Mouse (Mus musculus): ENCODE data around the gene Cers2. TPM values are rescaled to one million over a fixed set of nuclear protein-coding genes. Genes with fewer than 3 reads are reported as not detected.
A peak's percentile ranks its signal among the peaks of the same experiment; 100 is the strongest.

The Cers2 gene
- 148 and 155 TPM in 2 replicates for polyA plus RNA-seq (2015; fragmentation: Nextera tagmentation; extraction: Ambion mirVana)

DNA sequence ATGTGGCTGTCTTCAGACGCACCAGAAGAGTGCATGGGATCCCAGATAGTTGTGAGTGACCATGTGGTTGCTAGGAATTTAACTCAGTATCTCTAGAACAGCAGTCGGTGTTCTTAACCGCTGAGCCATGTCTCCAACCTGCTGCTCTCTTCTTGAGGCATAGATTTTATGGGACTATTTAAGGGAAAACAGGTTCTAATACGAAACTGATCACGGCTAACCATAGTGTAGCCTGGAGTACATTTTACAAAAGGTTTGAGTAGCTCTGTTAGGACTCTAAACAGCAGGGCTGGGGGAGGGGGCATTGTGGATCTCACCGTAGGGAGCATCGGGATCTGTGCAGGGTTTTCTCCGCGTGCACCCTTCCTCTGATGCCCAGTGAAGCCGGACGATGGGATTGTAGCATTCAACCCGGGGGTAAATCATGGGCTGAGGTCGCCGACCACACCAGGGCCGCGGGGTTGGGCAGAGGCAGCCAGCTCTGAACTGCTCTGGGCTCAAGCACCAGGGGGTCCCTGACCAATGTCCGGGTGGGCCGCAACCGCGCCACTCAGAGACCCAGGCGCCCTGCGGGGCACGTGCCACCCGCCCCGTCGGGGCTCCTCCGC is at the start of gene Cers2:
Gene Cers2, plus strand, starts transcription at position 306 of the 608 bp plus-strand sequence.
- H3K4me1 ChIP-seq (ENCODE audit: control insufficient read depth, insufficient read depth, low read length): peaks cover 27% of the 10 kb centered on the region
- H3K9ac ChIP-seq (ENCODE audit: low read length): peak within 1 kb of the TSS; percentile 98
- 6% methylated on average over 27 of the region's 27 CpGs for WGBS
- H3K4me3 ChIP-seq (replicated peaks; ENCODE audit: low read length): peak within 1 kb of the TSS; percentile 81
- H3K27ac ChIP-seq (ENCODE audit: low read length): peak within 1 kb of the TSS; percentile 92
- H3K27me3 ChIP-seq (ENCODE audit: control insufficient read depth, insufficient read depth, low read length): no peaks in the 10 kb centered on the region
- no peak; the same call in 1 of the 2 replicates for ATAC-seq (ENCODE audit: insufficient read depth, low FRiP score)
- no peaks in the 10 kb centered on the region for H3K9me3 ChIP-seq (replicated peaks; ENCODE audit: control insufficient read depth, low read length)
- peak within 1 kb of the TSS; percentile 85 for H3K4me2 ChIP-seq (ENCODE audit: low read depth, low read length)
- no peaks in the 10 kb centered on the region for H3K36me3 ChIP-seq (ENCODE audit: control insufficient read depth, insufficient read depth, low read length)

DNA sequence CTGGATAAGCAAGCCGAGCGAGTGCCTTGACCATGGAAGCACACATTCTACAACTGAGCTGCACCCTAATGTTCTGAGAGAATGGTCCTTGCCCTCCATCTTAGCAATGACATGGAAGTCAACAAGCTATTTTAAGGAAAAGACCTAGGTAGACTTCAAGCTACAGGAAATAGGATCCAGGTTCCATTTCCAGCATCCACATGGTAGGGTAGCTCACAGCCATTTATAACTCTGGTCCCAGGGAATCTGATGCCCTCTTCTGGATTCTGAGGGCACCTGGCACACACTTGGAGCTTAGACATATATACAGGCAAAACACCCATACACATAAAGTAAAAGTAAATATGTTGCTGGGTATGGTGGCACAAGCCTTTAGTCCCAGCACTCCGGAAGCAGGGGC is 48.5 kb upstream of the Cers2 start:
- WGBS: 92% methylated on average over 3 of the region's 3 CpGs
- Histone ChIP-seq H3K27ac (ENCODE audit: low read length) (no peak overlapping the region), H3K36me3 (ENCODE audit: control insufficient read depth, insufficient read depth, low read length) (peaks cover 9% of the 10 kb centered on the region), H3K9me3 (replicated peaks; ENCODE audit: control insufficient read depth, low read length) (no peaks in the 10 kb centered on the region), H3K4me3 (replicated peaks; ENCODE audit: low read length) (no peak overlapping the region), H3K4me1 (ENCODE audit: control insufficient read depth, insufficient read depth, low read length) (no peaks in the 10 kb centered on the region), H3K9ac (ENCODE audit: low read length) (no peak overlapping the region), H3K27me3 (ENCODE audit: control insufficient read depth, insufficient read depth, low read length) (no peaks in the 10 kb centered on the region), H3K4me2 (ENCODE audit: low read depth, low read length) (no peak overlapping the region)
- ATAC-seq (ENCODE audit: insufficient read depth, low FRiP score): no peak

DNA sequence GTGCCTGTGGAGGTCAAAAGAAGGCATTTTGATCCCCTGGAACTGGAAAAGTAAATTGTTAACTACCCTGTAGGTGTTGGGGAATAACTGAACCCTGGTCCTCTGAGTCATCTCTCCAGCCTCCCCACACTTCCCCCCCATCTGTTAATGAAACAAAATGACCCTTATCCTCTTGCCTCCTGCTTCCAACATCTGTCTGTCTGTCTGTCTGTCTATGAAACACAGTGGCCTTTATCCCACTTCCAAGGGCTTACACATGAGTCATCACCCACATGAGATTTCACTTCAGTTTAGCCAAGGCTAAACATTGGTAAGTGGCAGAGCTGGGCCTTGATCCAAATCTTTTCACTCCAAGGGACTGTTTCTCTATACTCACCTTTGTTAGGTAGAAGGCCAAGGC is 46.7 kb upstream of the Cers2 start:
- Histone ChIP-seq H3K4me1 (ENCODE audit: control insufficient read depth, insufficient read depth, low read length) (no peaks in the 10 kb centered on the region), H3K27ac (ENCODE audit: low read length) (no peak overlapping the region), H3K4me3 (replicated peaks; ENCODE audit: low read length) (no peak overlapping the region), H3K36me3 (ENCODE audit: control insufficient read depth, insufficient read depth, low read length) (peaks cover 9% of the 10 kb centered on the region), H3K9ac (ENCODE audit: low read length) (no peak overlapping the region), H3K27me3 (ENCODE audit: control insufficient read depth, insufficient read depth, low read length) (no peaks in the 10 kb centered on the region), H3K4me2 (ENCODE audit: low read depth, low read length) (no peak overlapping the region), H3K9me3 (replicated peaks; ENCODE audit: control insufficient read depth, low read length) (no peaks in the 10 kb centered on the region)
- no peak for ATAC-seq (ENCODE audit: insufficient read depth, low FRiP score)

DNA sequence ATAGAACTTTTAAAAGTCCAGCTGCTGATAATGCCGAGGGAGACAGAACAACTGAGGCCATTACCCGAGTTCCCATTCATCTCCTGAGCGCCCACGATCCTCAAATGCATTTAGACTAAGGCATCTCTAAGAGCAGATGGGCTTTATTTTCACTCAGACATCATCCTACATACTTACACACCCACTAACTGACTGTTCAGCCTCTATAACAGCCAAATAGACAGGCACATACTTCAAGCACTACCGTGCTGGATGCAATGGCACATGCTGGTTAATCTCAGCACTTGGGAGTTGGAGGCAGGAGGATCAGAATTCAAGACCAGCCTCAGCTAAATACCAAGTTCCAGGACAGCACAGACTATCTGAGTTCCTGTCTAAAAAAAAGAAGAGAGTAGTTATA is 44.8 kb upstream of the Cers2 start:
- no peaks in the 10 kb centered on the region for H3K9me3 ChIP-seq (replicated peaks; ENCODE audit: control insufficient read depth, low read length)
- no peaks in the 10 kb centered on the region for H3K4me1 ChIP-seq (ENCODE audit: control insufficient read depth, insufficient read depth, low read length)
- H3K27me3 ChIP-seq (ENCODE audit: control insufficient read depth, insufficient read depth, low read length): no peaks in the 10 kb centered on the region
- H3K9ac ChIP-seq (ENCODE audit: low read length): no peak overlapping the region
- ATAC-seq (ENCODE audit: insufficient read depth, low FRiP score): no peak
- H3K36me3 ChIP-seq (ENCODE audit: control insufficient read depth, insufficient read depth, low read length): peaks cover 9% of the 10 kb centered on the region
- H3K27ac ChIP-seq (ENCODE audit: low read length): no peak overlapping the region
- H3K4me2 ChIP-seq (ENCODE audit: low read depth, low read length): no peak overlapping the region
- WGBS: 89% methylated on average over 5 of the region's 5 CpGs
- H3K4me3 ChIP-seq (replicated peaks; ENCODE audit: low read length): no peak overlapping the region

DNA sequence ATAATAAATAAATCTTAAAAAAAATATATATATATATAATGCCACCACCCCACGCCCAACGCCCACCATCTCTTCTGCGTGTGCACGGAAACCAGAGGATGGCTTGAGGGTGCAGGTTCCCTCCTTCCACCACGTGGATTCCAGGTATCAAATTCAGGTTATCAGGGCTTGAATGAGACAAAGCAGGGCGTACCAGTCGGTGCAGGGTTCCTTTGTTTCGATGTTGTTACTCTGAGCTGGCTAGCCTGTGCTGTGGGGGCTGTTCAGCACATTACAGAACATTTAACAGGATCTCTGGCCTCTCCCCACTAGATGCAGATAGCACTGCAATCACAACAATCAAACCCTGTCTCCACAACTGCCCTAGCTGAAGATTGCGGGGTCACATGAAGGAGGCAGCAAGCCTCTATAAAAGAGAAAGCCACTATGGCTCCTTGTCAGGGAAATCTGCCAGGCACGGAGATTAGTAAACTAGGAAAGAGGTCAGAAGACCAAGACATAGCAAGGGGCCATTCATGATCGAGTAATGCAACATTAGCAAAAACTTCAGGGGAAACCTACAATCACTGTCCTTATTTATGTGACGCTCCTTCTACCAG is 43.7 kb upstream of the Cers2 start:
- H3K9me3 ChIP-seq (replicated peaks; ENCODE audit: control insufficient read depth, low read length): no peaks in the 10 kb centered on the region
- peak overlapping the region; percentile 14; the same call in 1 of the 2 replicates for H3K27ac ChIP-seq (ENCODE audit: low read length)
- no peak overlapping the region for H3K4me2 ChIP-seq (ENCODE audit: low read depth, low read length)
- no peaks in the 10 kb centered on the region for H3K4me1 ChIP-seq (ENCODE audit: control insufficient read depth, insufficient read depth, low read length)
- peaks cover 9% of the 10 kb centered on the region for H3K36me3 ChIP-seq (ENCODE audit: control insufficient read depth, insufficient read depth, low read length)
- peak; percentile 49; the same call in 1 of the 2 replicates for ATAC-seq (ENCODE audit: insufficient read depth, low FRiP score)
- no peaks in the 10 kb centered on the region for H3K27me3 ChIP-seq (ENCODE audit: control insufficient read depth, insufficient read depth, low read length)
- WGBS: 71% methylated on average over 12 of the region's 12 CpGs
- no peak overlapping the region for H3K4me3 ChIP-seq (replicated peaks; ENCODE audit: low read length)
- H3K9ac ChIP-seq (ENCODE audit: low read length): no peak overlapping the region

DNA sequence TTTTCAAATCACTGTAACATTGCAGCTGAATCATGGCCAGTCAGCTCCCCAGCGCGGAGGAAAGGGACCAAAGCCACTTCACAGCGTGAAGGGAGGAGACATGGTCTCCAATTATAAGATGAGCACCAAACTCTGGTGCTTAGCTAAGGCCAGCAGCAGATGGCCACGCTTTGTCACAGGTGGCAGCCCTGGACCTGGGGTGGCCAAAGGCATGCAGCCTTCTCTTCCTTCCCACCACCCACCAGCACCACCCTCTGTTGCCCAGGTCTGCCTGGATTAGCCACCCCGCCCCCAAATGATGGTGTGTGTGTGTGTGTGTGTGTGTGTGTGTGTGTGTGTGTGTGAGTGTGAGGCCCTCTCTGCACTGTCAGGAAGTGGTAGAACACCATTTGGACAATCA is 41.1 kb upstream of the Cers2 start:
- no peak for ATAC-seq (ENCODE audit: insufficient read depth, low FRiP score)
- Histone ChIP-seq H3K27me3 (ENCODE audit: control insufficient read depth, insufficient read depth, low read length) (no peaks in the 10 kb centered on the region), H3K4me3 (replicated peaks; ENCODE audit: low read length) (no peak overlapping the region), H3K9ac (ENCODE audit: low read length) (no peak overlapping the region), H3K36me3 (ENCODE audit: control insufficient read depth, insufficient read depth, low read length) (no peaks in the 10 kb centered on the region), H3K27ac (ENCODE audit: low read length) (no peak overlapping the region), H3K9me3 (replicated peaks; ENCODE audit: control insufficient read depth, low read length) (no peaks in the 10 kb centered on the region), H3K4me2 (ENCODE audit: low read depth, low read length) (no peak overlapping the region), H3K4me1 (ENCODE audit: control insufficient read depth, insufficient read depth, low read length) (peaks cover 6% of the 10 kb centered on the region; the same call in 1 of the 2 replicates)
- 88% methylated on average over 5 of the region's 5 CpGs for WGBS

DNA sequence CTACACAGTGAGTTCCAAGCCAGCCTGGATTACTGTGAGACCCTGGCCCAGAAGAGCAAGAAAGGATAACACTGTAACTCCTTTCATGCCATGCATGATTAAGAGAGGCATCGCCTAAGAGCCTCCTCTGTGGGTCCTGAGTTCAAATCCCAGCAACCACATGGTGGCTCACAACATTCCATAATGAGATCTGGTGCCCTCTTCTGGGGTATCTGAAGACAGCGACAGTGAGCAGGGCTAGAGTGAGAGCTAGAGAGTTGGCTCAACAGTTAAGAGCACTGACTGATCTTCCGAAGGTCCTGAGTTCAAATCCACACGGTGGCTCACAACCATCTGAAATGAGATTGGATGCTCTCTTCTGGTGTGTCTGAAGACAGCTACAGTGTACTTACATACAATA is 40.1 kb upstream of the Cers2 start:
- ATAC-seq (ENCODE audit: insufficient read depth, low FRiP score): no peak
- H3K4me1 ChIP-seq (ENCODE audit: control insufficient read depth, insufficient read depth, low read length): peaks cover 6% of the 10 kb centered on the region; the same call in 1 of the 2 replicates
- H3K9ac ChIP-seq (ENCODE audit: low read length): no peak overlapping the region
- H3K4me2 ChIP-seq (ENCODE audit: low read depth, low read length): no peak overlapping the region
- H3K36me3 ChIP-seq (ENCODE audit: control insufficient read depth, insufficient read depth, low read length): no peaks in the 10 kb centered on the region
- no peak overlapping the region for H3K4me3 ChIP-seq (replicated peaks; ENCODE audit: low read length)
- H3K27me3 ChIP-seq (ENCODE audit: control insufficient read depth, insufficient read depth, low read length): no peaks in the 10 kb centered on the region
- H3K9me3 ChIP-seq (replicated peaks; ENCODE audit: control insufficient read depth, low read length): no peaks in the 10 kb centered on the region
- H3K27ac ChIP-seq (ENCODE audit: low read length): no peak overlapping the region
- 94% methylated on average over 4 of the region's 4 CpGs for WGBS

DNA sequence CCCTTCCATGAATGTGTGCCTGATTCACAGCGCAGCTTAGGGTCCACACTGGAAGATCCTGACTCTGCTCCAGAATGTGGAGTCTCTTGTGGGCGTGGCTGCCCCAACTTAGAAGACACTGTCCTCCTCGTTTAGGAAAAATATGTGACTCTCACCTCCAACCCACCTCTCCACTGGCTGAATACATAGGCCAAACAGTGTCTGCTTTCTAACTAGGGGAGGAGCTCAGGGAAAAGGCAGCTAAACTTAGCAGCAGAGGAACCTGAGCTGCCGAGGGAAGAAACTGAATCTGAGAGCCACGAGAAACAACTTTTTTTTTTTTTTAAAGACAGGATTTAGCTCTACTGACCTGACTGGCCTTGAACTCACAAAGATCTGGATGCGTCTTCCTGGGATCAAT is 39.4 kb upstream of the Cers2 start:
- WGBS: 66% methylated on average over 6 of the region's 6 CpGs

DNA sequence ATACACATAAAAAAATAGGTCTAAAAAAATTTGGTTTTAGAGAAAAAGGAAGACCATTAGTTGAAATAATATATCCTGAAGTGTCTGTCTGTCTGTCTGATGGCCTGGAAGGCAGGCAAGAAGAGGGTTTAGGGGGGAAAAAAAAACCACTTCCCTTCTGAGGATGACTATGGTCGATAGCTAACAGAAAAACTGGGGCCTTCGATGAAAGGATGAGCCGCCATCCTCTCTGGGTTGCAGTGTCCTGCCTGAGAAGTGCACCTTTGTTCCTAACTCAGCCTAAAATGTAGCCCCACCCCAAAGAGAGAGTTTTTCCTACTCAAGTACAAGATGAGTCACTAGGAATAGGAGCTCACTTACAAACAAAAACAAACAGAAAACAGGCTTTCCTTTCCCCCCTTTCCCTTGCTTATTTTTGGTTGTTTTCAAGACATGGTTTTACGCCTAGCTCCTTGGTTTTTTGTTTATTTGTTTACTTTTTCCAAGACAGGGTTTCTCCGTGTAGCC is 38.1 kb upstream of the Cers2 start:
- Histone ChIP-seq H3K4me2 (ENCODE audit: low read depth, low read length) (no peak overlapping the region), H3K4me3 (replicated peaks; ENCODE audit: low read length) (no peak overlapping the region), H3K27ac (ENCODE audit: low read length) (no peak overlapping the region), H3K36me3 (ENCODE audit: control insufficient read depth, insufficient read depth, low read length) (no peaks in the 10 kb centered on the region), H3K4me1 (ENCODE audit: control insufficient read depth, insufficient read depth, low read length) (peaks cover 10% of the 10 kb centered on the region), H3K9me3 (replicated peaks; ENCODE audit: control insufficient read depth, low read length) (no peaks in the 10 kb centered on the region), H3K9ac (ENCODE audit: low read length) (no peak overlapping the region), H3K27me3 (ENCODE audit: control insufficient read depth, insufficient read depth, low read length) (no peaks in the 10 kb centered on the region)
- ATAC-seq (ENCODE audit: insufficient read depth, low FRiP score): no peak
- WGBS: 68% methylated on average over 5 of the region's 5 CpGs

More for the DNA sequence above, 39.4 kb upstream of the Cers2 start:
- H3K4me1 ChIP-seq (ENCODE audit: control insufficient read depth, insufficient read depth, low read length): peaks cover 6% of the 10 kb centered on the region; the same call in 1 of the 2 replicates
- no peak overlapping the region for H3K4me3 ChIP-seq (replicated peaks; ENCODE audit: low read length)
- H3K27ac ChIP-seq (ENCODE audit: low read length): no peak overlapping the region
- no peaks in the 10 kb centered on the region for H3K36me3 ChIP-seq (ENCODE audit: control insufficient read depth, insufficient read depth, low read length)
- H3K9me3 ChIP-seq (replicated peaks; ENCODE audit: control insufficient read depth, low read length): no peaks in the 10 kb centered on the region
- no peak overlapping the region for H3K4me2 ChIP-seq (ENCODE audit: low read depth, low read length)
- no peaks in the 10 kb centered on the region for H3K27me3 ChIP-seq (ENCODE audit: control insufficient read depth, insufficient read depth, low read length)
- no peak for ATAC-seq (ENCODE audit: insufficient read depth, low FRiP score)
- H3K9ac ChIP-seq (ENCODE audit: low read length): no peak overlapping the region

All from stomach, embryonic 16.5 days (tissue).